In the genomic region with DNA sequence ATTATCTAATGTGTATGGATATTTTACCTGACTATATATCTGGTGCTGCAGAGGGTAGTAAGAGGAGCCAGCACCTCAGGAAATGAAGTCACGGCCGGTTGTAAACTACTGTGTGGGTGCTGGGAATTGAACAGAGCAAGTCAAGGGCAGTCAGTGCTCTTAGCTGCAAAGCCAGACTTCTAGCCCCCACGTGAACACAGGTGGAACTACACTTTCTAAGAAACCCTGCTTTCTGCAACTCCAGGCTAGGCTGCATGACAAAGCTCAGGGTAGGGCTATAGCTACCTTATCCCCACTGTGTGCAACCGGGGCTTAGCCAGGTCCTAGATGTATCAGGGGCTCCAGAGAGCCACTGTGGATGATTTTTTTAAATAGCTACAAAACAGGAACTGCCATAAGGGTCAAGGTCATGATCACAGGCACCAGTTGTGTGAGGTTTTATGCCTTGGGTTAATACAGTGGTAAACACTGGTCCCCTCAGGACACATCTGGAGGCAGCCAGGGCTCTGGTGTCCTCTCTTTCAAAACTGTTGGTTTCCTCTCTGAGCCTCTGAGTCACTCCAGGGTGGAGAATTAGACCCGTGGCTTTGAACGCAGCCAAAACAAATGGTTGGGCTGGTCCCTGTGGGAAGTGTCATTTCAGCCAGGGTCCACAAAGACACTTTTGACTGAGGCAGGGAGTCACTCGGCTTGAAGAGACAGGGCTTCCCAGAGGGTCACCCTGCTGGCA, we compare ENCODE assay signal across 11 mouse cellular contexts.
A peak's percentile ranks its signal among the peaks of the same experiment; 100 is the strongest.
DNase-seq lines count a peak whose midpoint lies in the region; ATAC-seq and TF ChIP-seq lines count a peak whose summit lies in the region.
"Had no signal": no experiment of that assay in that cellular context is flagged by ENCODE, and none has a peak within 500 bp of the region (broad histone marks: within the 10 kb centered on the region; RNA-seq: fewer than 3 reads in every experiment).

No protein-coding gene starts in this region.

- no peaks in the 10 kb centered on the region for H3K4me1 ChIP-seq in kidney, postnatal 0 days (replicated peaks; ENCODE audit: insufficient read depth, low read length)

- DNase-seq in kidney, postnatal 0 days (ENCODE audit: low spot score): no peak
- no peak for DNase-seq in kidney, postnatal 25 days
- DNase-seq in 3T3-L1 (ENCODE audit: low read depth, low spot score) (peak; percentile 90), R1 (ENCODE audit: low read depth, low spot score) (peak; percentile 64), liver (no peak)
- DNase-seq in gastrocnemius, postnatal 25 days: peak; percentile 72
- DNase-seq in cerebellum, adult 9-10 months: no peak
- DNase-seq in frontal cortex, postnatal 25 days (ENCODE audit: low spot score in 2 of 2): no peak
- DNase-seq: lung, adult 2 months; spleen, adult 18-20 months had no signal

- no peak for ATAC-seq in kidney, postnatal 0 days (replicated peaks; ENCODE audit: low FRiP score, low read depth)

- WGBS in kidney, postnatal 0 days: 35% methylated on average over 7 of the region's 7 CpGs

- no peaks in the 10 kb centered on the region for H3K9me3 ChIP-seq in kidney, postnatal 0 days (replicated peaks; ENCODE audit: low read length)
- H3K9me3 ChIP-seq: embryonic facial prominence, embryonic 12.5 days had no signal

- H3K4me3 ChIP-seq in kidney, postnatal 0 days (replicated peaks; ENCODE audit: low read depth, low read length): no peak overlapping the region
- H3K4me3 ChIP-seq: embryonic facial prominence, embryonic 12.5 days had no signal

- TF ChIP-seq CTCF in kidney, postnatal 0 days (IDR thresholded peaks at IDR 0.05; ENCODE audit: low read depth): peak; percentile 32; the same call in 1 of the 2 replicates

- no peak overlapping the region for H3K4me2 ChIP-seq in kidney, postnatal 0 days (ENCODE audit: low read length)
- H3K4me2 ChIP-seq: embryonic facial prominence, embryonic 12.5 days had no signal

- H3K9ac ChIP-seq in kidney, postnatal 0 days (ENCODE audit: low read depth, low read length): no peak overlapping the region
- H3K9ac ChIP-seq: embryonic facial prominence, embryonic 12.5 days had no signal

- no peaks in the 10 kb centered on the region for H3K36me3 ChIP-seq in kidney, postnatal 0 days (ENCODE audit: insufficient read depth, low read length)
- H3K36me3 ChIP-seq: embryonic facial prominence, embryonic 12.5 days had no signal

- no peaks in the 10 kb centered on the region; the same call in 1 of the 2 replicates for H3K27me3 ChIP-seq in kidney, postnatal 0 days (ENCODE audit: insufficient read depth, low read length)
- H3K27me3 ChIP-seq: embryonic facial prominence, embryonic 12.5 days had no signal

- no peak overlapping the region for H3K27ac ChIP-seq in kidney, postnatal 0 days
- H3K27ac ChIP-seq: embryonic facial prominence, embryonic 12.5 days had no signal

Comparison
In these comparisons a context has a peak if more than half of its experiments do, and no peak if none do; other contexts are left out.
1. DNase-seq: peak in 3T3-L1 (single experiment), R1 (single experiment) and gastrocnemius, postnatal 25 days (single experiment); none in kidney, postnatal 0 days (single experiment), kidney, postnatal 25 days (0 of 2), cerebellum, adult 9-10 months (single experiment), liver (single experiment) and frontal cortex, postnatal 25 days (0 of 2).